Mouse (Mus musculus) left cerebral cortex, adult 9 months (tissue): ENCODE results near the gene Ddx59.

Source experiments
- DNase-seq, 2 experiments: peaks; one replicate each; pipeline ENCODE4 v3.0.0; 2022; ENCODE audit warnings: low spot score in 2 of 2

The Ddx59 gene

GRCm38 (mm10) chr1:136414798-136415755 is at the start of gene Ddx59:
Gene Ddx59 (plus strand): TSS chr1:136415271.
- DNase-seq: peak; percentile 92 to 98

GRCm38 (mm10) chr1:136365986-136366385 is 49.1 kb upstream of the Ddx59 start:
- no peak for DNase-seq

GRCm38 (mm10) chr1:136379261-136379660 is 35.8 kb upstream of the Ddx59 start:
- no peak for DNase-seq

GRCm38 (mm10) chr1:136380161-136380560 is 34.9 kb upstream of the Ddx59 start:
- no peak for DNase-seq

- DNase-seq: no peak
Observed at GRCm38 (mm10) chr1:136380606-136381005, 34.5 kb upstream of the Ddx59 start.

GRCm38 (mm10) chr1:136381169-136381568 is 33.9 kb upstream of the Ddx59 start:
- no peak for DNase-seq

GRCm38 (mm10) chr1:136381583-136381982 is 33.5 kb upstream of the Ddx59 start:
- no peak for DNase-seq

GRCm38 (mm10) chr1:136386914-136387313 is 28.2 kb upstream of the Ddx59 start:
- no peak for DNase-seq

GRCm38 (mm10) chr1:136394506-136394905 is 20.6 kb upstream of the Ddx59 start:
- no peak for DNase-seq

- DNase-seq: no peak
Observed at GRCm38 (mm10) chr1:136395073-136395472, 20.0 kb upstream of the Ddx59 start.

- peak; percentile 59 to 65 for DNase-seq
Observed at GRCm38 (mm10) chr1:136401281-136401680, 13.8 kb upstream of the Ddx59 start.

GRCm38 (mm10) chr1:136409631-136410030 is 5.4 kb upstream of the Ddx59 start:
- DNase-seq: no peak

GRCm38 (mm10) chr1:136415756-136416126 is 670 bp downstream of the Ddx59 start:
- no peak for DNase-seq

GRCm38 (mm10) chr1:136418393-136418792 is 3.3 kb downstream of the Ddx59 start:
- DNase-seq: peak; percentile 33 to 56

GRCm38 (mm10) chr1:136427166-136427969 is 12.3 kb downstream of the Ddx59 start:
- DNase-seq: no peak

GRCm38 (mm10) chr1:136428981-136429380 is 13.9 kb downstream of the Ddx59 start:
- no peak for DNase-seq

GRCm38 (mm10) chr1:136430126-136430818 is 15.2 kb downstream of the Ddx59 start:
- DNase-seq: no peak

GRCm38 (mm10) chr1:136440741-136441140 is 25.7 kb downstream of the Ddx59 start:
- DNase-seq: no peak

GRCm38 (mm10) chr1:136442809-136443208 is 27.7 kb downstream of the Ddx59 start:
- no peak for DNase-seq

- no peak for DNase-seq
Observed at GRCm38 (mm10) chr1:136444555-136445255, 29.6 kb downstream of the Ddx59 start.

- no peak for DNase-seq
Observed at GRCm38 (mm10) chr1:136446933-136447332, 31.9 kb downstream of the Ddx59 start.
